Mouse (Mus musculus) cerebral cortex, adult 2 months (tissue): Measurements from ENCODE around the gene Chml.

ENCODE experiments used
- WGBS: fragments of 180-500 bp; shearing (Covaris S2); methylation state at CpG from one replicate; pipeline ENCODE4 v1.1.7; 2018; 5-methylcytosine and 5-hydroxymethylcytosine counted together

The Chml gene

DNA sequence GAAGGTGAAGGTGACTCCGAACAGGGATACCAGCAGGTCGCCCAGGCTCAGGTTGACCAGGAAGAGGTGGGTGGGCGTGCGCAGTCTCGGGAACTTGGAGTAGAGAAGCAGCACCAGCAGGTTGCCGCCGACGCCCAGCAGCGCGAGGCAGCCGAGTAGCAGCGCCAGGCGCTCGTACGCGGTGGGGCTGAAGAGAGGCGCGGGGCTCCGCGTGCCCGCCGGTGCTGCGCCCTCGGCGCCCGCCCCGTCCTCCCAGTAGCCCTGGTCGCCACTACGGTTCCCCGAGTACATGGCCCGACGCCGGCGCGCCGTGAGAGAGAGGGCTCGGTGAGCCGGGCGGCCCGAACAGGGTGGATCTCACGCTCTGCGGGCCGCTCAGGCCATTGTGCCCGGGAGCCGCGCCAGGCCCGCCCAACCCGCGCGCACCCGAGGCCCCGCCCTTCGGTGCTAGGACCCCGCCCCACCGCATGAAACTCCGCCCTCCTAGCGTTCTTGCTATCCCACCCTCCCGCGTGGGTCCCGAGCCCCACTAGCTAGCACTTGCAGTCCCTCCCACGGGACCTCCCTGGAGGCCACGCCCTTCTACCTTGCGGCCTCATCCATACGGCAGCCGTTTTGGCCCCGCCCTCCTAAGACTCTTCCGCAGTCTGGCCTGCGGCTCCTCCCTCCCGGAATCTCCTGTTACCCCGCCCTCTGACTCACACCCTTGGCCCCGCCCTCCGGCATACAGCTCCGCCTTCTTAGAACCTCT is at the start of gene Chml, which contains the start of gene Opn3:
Gene Chml (minus strand): TSS at position 656 of the 751 bp plus-strand sequence.
Gene Opn3 (minus strand): TSS at position 531 of the 751 bp plus-strand sequence.
- under 1% methylated on average over 63 of the region's 73 CpGs for WGBS

DNA sequence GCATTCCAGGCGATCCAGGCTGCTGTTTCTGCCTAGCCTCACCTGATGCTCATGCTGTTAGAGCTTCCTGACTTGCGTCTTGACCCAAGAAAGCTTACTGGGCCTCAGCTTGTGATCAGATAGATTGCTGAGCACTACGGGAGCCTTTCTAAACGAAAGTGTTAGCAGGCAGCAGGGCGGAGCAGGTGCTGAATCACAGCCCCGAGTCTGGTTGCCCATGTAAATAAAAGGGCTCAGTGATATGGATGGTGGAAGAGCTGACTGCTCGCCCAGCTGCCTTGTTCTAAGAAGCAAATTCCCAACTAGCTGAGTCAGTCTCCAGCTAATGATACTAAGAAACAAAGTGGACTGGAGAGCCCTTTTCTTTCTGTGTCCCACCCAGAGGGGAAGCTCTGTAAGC is 33.1 kb upstream of the Chml start:
- 59% methylated on average over 7 of the region's 7 CpGs for WGBS

DNA sequence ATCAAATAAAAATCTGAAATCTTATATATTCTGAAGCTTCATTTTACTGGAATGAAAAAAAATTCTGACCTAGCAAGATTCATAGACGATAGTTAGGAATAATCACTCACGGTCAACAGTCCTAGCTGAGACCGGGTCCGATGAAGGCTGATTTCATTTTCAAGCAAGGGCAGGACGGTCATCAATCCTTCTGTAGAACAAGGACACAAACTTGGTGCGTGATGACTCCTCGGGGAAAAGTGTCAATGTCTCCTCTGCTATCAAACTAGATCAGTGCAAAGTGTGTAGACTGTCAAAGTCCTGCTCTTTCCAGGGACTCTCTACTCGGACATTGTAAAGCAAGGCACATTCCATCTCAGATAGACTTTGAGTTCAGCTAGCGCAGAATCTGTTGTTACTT is 24.1 kb upstream of the Chml start:
- 93% methylated on average over 9 of the region's 9 CpGs for whole genome bisulfite sequencing

DNA sequence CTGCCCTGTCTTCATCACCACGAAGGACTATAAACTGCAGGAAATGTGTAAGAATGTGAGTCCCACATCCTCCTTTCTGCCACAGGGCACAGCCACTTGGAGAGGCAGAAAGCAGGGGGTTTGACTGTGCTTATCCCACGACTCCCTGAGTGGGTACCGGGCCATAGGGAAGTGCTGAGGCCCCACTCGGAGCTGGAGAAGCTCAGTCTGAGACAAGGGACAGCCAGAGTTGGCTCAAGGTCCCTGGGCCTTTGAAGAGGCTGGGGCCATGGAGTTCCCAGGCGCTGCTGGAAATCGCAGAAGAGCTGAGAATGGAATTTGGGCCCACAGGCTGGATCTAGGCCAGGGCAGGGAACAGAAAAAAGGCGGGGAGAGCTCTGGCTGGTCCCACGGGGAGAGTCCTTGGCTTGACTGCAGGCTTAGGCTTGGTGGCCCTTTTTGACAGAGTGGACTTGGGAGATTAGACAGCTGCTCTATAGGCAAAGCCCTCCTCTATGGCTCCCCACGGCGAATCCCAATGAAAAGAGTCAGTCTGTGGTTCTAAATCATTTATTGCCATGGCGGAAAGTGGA is 19.7 kb upstream of the Chml start:
- WGBS = 77% methylated on average over 11 of the region's 11 CpGs

DNA sequence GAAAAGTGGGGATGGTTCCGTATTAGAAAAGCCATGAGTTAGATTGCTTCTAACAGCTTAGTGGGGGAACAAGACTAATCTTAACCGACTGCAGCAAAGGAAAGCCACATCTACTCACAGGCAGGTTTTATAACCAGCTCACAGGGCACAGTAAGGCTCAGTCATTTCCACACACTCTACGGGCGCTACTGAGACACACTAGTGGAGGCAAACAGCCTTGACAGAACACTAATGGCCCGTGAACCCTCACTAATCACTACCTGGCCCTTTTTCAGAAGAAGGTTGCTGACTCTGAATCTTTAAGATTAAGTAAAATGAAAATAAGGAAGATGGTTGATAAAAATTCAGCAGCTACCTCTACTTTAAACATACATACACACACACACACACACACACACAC is 14.9 kb upstream of the Chml start:
- WGBS = 89% methylated on average over 5 of the region's 5 CpGs

DNA sequence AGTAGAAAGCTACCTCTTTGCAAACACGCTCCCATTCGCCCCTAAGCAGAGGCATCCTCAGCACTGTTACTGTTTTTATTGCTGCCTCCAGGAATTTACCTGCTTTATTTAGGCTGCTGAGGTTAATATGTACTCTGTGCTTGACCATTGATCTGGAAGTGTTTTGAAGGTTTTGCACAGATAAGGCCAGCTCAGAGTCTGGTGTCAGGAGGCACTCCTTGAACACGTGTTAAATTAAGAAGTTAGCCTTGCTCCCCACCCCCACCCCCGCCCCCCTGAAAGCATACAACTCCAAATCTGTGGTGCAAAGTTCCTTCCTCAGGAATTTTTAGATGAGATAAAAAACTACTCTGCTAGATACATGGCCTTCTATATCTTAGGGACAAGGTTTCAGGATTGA is 8.4 kb upstream of the Chml start:
- WGBS = 72% methylated on average over 4 of the region's 4 CpGs

DNA sequence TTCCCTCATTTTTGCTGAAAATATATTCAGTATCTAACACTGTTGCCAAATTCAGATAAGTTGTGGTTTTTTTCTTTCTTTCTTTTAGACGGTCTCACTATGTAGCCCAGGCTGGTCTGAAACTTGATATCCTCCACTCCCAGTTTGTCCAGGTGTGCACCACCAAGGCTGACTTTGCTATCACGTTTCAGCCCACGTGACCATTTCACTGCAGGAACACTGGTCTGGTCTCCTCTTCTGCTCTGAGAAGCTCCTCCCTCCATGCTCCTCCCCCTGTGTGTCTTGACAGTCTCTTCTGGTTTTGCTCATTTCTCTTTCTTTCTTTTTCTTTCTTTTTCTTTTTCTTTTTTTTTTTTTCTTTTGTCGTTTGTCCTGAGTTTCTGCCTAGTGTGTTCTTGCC is 7.1 kb upstream of the Chml start:
- 23% methylated on average over 4 of the region's 4 CpGs for WGBS

DNA sequence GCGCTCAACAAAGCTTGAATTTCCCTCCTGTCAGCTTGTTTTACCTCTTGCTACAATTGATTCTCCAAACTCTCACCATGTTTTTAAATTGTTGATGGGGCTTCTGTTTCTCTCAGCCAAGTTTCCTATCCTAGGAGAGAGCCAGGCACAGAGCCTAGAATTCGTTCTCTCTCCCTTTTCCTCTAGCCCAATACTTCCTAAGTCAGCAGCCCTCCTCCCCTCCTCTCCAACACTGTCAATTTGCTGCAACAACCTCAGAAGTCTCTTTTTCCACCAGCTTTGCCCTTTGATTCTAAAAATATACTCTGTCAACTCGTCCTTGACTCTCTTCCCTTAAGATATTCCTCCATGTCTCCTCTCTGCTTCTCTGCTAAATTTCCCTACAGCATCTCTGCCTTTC is 6.7 kb upstream of the Chml start:
- 46% methylated on average over 3 of the region's 3 CpGs for WGBS

- 79% methylated on average over 1 of the region's 1 CpGs for WGBS
These were observed 5.6 kb upstream of the Chml start, which contains the start of gene Wdr64 for GRCm38 (mm10) chr1:175698293-175698692. Gene Wdr64 (plus strand): TSS chr1:175698593.

DNA sequence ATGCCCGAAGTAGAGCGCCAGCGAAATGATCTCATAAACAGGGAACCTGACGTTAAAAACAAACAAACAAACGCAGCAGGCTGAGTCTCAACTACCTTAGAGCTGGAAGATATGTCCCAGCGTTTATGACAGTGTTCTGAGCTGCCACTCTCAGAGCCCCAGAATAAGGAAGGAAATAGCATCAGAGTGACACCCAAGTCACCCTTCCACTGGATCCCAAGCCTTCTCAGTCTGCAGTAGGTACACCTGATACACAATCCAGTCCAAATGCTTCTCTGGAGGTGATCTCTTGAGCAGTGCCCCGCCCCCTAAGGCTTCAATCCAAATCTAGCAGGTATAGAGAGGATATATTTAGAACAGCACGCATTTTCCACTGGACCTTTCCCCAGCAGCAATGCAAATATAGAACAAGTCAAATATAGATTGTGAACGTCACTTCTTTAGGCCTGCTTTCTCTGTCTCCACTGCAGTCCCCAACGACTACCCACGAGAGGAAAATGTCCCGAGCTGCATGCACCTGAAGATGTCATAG is 794 bp upstream of the Chml start:
- 27% methylated on average over 12 of the region's 12 CpGs for WGBS

DNA sequence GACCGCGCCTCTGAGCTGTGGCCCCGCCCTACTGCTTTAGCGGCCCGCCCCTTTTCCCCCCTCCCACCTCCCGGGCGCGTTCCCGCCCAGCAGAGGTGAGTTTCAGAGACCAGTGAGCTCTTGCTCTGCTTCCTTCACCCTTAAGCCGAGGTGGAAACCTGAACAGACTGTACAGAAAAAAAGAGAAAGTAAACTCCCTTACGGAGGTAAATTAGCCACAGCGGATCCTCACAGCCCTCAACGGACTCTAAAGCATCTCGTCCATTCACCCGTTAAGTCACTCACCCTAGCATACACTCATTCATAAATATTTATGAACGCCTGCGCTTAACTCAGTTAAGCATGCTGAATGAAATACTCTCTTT is 278 bp upstream of the Chml start:
- WGBS = 1% methylated on average over 16 of the region's 17 CpGs

DNA sequence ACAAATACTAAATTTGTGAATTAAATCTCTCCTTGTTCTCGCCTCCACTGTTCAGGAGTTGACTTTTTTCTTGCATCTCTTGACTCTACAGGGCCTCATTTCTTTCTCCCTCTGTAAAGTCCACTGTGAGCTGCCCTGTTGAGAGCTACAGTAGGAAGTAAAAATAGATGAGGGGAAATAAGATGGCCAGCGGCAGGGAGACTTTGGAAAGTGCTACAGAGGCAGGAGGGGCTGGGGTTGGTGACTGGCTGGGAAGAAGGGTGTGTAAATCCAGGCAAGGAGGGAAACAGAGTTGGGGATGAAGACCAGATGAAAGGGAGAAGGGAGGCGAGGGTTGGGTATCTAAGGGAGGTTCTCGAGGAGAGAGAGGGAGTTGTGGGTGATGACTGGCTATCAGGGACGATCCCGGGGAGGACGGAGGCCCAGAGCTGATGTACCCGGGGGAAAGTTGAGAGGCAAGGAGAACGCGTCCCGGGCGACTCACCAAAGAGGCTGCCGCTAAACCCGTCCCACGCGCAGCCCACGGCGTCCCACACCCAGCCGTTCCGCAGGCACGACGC is 935 bp downstream of the Chml start:
- WGBS = 2% methylated on average over 22 of the region's 22 CpGs

DNA sequence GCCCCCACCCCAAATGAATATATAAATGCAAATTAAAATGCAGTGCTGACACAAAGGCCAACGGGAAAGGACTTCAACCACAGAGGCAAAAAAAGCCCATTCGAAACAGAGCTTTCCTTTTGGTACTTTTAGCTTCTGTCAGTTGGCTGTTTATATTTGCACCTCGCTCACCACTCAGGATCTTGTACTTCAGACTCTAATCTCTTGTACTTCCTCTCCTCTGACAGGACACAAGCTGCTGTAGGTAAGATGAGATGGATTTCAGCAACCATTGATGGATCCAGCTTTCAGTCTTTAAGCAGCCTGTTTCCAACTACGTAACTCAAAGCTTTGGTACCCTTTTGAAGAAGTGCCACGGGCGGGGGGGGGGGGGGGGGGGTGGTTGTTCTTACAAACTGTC is 11.7 kb downstream of the Chml start:
- WGBS = 91% methylated on average over 6 of the region's 6 CpGs

DNA sequence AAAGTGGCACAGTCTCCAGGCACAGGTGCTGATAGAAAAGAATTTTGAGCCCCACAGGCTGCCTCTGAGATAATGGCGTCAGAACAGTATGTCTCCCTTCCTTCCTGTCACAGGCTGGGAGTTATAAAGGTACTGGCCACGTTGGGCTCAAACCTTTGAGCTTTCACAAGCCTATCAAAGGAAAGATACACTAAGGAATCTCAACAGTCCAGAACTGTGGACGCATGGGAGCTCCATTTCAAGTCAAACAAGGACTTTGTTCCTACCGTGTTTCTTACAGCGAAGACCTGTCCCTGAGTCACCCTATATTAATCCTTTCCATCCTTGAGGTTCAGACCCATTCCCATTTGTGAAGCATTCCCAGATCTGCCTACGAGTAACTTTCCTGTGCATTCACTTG is 15.2 kb downstream of the Chml start:
- WGBS = 86% methylated on average over 6 of the region's 6 CpGs

DNA sequence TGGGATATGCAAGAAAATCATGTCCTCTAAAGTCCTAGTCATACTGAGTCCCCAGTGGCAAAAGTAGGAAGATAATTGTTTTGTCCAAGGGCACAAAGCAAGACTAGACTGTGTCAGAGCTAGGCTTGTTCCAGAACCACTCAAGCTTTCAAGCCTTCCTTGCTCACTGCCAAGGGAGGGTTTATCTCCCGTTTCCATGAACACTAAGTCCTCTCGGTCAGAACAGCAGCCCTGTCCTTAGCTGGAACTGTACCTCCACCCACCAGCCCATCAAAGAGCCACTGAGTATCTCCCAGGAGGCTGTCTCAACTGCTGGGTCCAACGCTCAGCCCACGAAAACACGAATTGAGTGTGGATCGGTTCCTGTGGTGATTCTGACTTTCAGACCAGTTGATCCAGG is 17.6 kb downstream of the Chml start:
- WGBS = 67% methylated on average over 6 of the region's 6 CpGs

DNA sequence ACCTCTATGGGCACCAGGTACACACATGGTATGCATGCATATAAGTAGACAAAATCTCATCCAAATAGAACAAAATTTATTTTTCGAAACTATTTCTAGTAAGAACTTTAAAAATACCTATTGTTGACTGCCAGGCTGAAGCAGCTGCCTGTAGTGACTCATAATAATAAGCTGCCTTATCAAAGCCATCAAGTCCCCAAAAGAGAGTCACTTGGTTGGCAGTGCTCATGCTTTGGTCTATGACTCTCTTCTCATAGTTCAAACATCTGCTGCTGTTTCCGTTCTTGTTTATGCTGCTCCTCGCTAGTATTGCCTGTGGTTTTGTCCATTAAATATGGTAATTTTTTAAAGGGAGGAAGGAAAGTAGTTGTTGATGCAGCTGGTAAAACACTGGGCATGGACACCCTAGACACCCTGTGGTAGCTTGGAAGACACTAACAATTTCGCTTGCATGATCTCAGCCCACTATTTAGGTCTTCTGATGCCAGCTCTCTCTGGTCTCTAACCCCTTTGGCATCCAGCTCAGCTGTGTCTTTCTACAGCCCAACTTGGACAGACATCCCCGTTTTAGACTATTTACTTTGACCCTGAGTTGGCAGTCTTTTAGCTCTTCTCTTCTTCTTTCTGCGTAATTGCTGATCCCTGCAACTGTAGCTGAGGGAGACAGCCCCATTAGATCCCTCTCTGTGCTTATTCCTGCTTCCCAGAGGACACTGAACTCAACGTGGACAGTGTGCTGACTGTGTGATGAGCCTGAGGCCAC is 19.0 kb downstream of the Chml start:
- 66% methylated on average over 7 of the region's 7 CpGs for WGBS

- WGBS = 11% methylated on average over 1 of the region's 1 CpGs
These were observed 21.1 kb downstream of the Chml start for GRCm38 (mm10) chr1:175671626-175672025.

DNA sequence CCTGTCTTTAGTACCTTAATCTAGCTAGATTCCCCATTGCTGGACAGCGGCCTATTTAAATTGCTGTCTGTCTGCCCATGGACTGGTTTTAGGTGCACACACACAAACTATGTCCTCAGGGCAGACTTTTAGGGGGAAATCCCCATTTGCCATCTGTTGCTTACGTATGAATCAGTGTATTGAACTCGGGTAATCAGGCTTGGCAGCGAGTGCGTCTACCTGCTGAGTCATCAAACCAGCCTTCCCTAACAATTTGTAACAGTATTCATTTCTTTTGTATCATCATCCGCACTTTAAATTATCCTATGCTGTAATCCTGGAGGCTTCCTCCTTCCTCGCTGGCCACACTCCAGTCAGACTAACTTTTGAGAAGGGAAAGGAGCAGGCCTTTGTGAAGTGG is 22.7 kb downstream of the Chml start:
- 60% methylated on average over 7 of the region's 7 CpGs for WGBS

DNA sequence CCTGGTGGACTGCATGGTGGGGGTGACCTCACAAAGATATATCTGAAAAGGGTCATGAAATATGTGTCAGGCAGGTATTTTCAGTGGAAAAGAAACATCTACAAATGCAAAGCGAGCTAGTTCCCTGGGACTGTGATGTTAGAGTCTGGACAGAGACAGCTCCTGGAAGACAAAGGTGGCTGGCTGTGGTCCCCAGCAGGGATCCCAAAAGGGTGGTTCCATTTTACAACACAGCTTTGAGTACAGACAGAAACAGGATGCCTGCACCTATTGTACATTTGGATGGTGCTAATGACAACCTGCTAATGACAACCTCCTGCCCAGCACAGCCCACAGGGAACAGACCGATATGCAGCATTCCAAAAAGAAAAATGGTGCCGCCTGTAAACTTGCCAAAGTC is 23.2 kb downstream of the Chml start:
- 81% methylated on average over 3 of the region's 3 CpGs for WGBS

DNA sequence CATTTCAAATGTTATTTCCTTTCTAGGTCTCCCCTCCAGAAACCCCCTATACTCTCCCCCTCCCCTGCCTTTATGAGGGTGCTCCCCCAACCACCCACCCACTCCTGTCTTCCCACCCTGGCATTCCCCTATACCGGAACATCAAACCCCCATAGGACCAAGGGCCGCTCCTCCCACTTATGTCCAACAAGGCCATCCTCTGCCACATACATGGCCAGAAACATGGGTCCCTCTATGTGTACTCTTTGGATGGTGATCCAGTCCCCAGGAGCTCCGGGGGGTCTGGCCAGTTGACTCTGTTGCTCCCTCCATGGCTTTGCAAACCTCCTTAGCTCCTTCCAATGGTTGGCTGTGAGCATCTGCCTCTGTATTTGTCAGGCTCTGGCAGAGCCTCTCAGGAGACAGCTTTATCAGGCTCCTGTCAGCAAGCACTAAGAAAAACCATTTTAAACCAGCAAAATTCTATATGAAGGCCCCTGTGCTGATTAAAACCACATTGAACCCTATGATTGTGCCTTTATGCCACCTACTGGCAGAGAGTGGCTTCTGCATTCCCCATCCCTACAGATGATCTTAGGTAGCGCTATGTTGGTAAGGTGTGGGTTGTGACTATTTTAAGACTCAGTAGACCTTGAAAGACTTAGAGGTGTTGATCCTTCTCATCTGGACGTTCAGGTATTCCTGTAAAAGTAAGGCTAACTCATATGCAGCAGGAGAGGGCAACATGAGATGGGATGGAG is 23.9 kb downstream of the Chml start:
- 68% methylated on average over 5 of the region's 5 CpGs for WGBS

- 92% methylated on average over 4 of the region's 4 CpGs for WGBS
These were observed 32.8 kb downstream of the Chml start for GRCm38 (mm10) chr1:175659900-175660299.

DNA sequence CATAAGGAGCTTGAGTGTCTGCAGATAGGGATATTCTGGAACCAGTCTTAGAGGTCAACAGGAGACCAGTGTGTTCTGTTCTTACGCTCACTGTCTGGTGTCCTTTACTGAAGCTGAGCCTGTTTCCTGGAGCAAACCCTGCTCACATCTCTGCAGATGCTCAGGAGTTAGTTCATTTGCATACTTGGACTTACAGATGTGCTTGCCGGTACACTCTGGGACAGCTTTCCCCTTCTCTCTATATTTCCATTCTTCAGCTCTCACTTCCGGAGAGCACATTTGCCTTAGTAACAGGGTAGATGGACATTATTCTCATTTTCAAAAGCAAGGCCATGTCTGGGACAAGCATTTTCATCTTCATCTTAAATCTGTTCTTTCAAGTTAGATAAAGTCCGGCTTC is 44.1 kb downstream of the Chml start:
- 90% methylated on average over 4 of the region's 4 CpGs for WGBS
